ENCODE assay signal across 10 mouse cellular contexts in genomic region chr5:122733881-122734280, GRCm38 (mm10). TPM values are rescaled to one million over a fixed set of nuclear protein-coding genes. Genes with fewer than 3 reads are reported as not detected.
DNase-seq lines count a peak whose midpoint lies in the region; ATAC-seq and TF ChIP-seq lines count a peak whose summit lies in the region.
"Had no signal": no experiment of that assay in that cellular context is flagged by ENCODE, and none has a peak within 500 bp of the region (broad histone marks: within the 10 kb centered on the region; RNA-seq: fewer than 3 reads in every experiment).

No protein-coding gene starts in this region.

- H3K4me1 ChIP-seq in heart, postnatal 0 days (ENCODE audit: control insufficient read depth, insufficient read depth): 0 out of 2 replicates have a peak, but pooled peaks cover 8% of the 10 kb centered on the region
- H3K4me1 ChIP-seq in heart, adult 2 months (ENCODE audit: control insufficient read depth, insufficient read depth, low read length): peaks cover 6% of the 10 kb centered on the region
- H3K4me1 ChIP-seq in embryonic facial prominence, embryonic 15.5 days: peaks cover 25% of the 10 kb centered on the region
- no peaks in the 10 kb centered on the region for H3K4me1 ChIP-seq in stomach, postnatal 0 days (replicated peaks; ENCODE audit: control insufficient read depth, insufficient read depth)
- no peaks in the 10 kb centered on the region; the same call in 1 of the 2 replicates for H3K4me1 ChIP-seq in cerebellum, adult 2 months (ENCODE audit: control insufficient read depth, insufficient read depth, low read length)

- TF ChIP-seq EP300 in heart, postnatal 0 days (IDR thresholded peaks at IDR 0.05; ENCODE audit: low read depth): no peak
- TF ChIP-seq EP300 in heart, adult 2 months (IDR thresholded peaks at IDR 0.05; ENCODE audit: insufficient read depth, low read depth, low read length): no peak
- TF ChIP-seq EP300 in stomach, postnatal 0 days (optimal IDR thresholded peaks at IDR 0.05): no peak

- no peak for ATAC-seq in heart, postnatal 0 days (ENCODE audit: insufficient read depth, low read depth)
- ATAC-seq in CD4-positive, CD25-positive, alpha-beta regulatory T cell, adult 4 months: peak; percentile 56
- ATAC-seq in embryonic facial prominence, embryonic 15.5 days (ENCODE audit: insufficient number of reproducible peaks, low FRiP score, low TSS enrichment, low read depth): no peak
- no peak for ATAC-seq in stomach, postnatal 0 days (ENCODE audit: low FRiP score, low TSS enrichment)

- DNase-seq in heart, postnatal 0 days (ENCODE audit: low spot score): no peak
- DNase-seq in heart, adult 2 months: no peak
- DNase-seq in naive thymus-derived CD4-positive, alpha-beta T cell, adult 2 months (ENCODE audit: low read depth): peak; percentile 63
- no peak for DNase-seq in adipocyte (ENCODE audit: low spot score)
- DNase-seq in stomach, postnatal 0 days (ENCODE audit: low spot score): no peak
- DNase-seq in cerebellum, adult 2 months: no peak
- DNase-seq: gastrocnemius, adult 2 months had no signal

- intact Hi-C loops in heart, adult 2 months (cut with DNase I): loop anchor here (5.0 kb wide), 1 partner anchor 332 kb away; no protein-coding TSS in a partner anchor

- H3K4me3 ChIP-seq in heart, postnatal 0 days (ENCODE audit: low read depth, low read length): no peak overlapping the region
- H3K4me3 ChIP-seq in heart, adult 2 months: no peak overlapping the region
- H3K4me3 ChIP-seq in embryonic facial prominence, embryonic 15.5 days (replicated peaks): no peak overlapping the region
- H3K4me3 ChIP-seq in stomach, postnatal 0 days (ENCODE audit: low read depth, low read length): no peak overlapping the region
- H3K4me3 ChIP-seq in cerebellum, adult 2 months (replicated peaks; ENCODE audit: insufficient read depth, low read depth, low read length): no peak overlapping the region
- H3K4me3 ChIP-seq: lung, embryonic 15.5 days had no signal

- no peaks in the 10 kb centered on the region for H3K79me2 ChIP-seq in heart, adult 2 months (replicated peaks; ENCODE audit: control insufficient read depth, insufficient read depth, low read length)

- no peaks in the 10 kb centered on the region for H3K27me3 ChIP-seq in heart, postnatal 0 days (ENCODE audit: control insufficient read depth, insufficient read depth, low read length)
- H3K27me3 ChIP-seq in heart, adult 2 months (ENCODE audit: control insufficient read depth, insufficient read depth, low read length): no peaks in the 10 kb centered on the region
- H3K27me3 ChIP-seq in embryonic facial prominence, embryonic 15.5 days: no peaks in the 10 kb centered on the region
- H3K27me3 ChIP-seq in stomach, postnatal 0 days (ENCODE audit: control insufficient read depth, insufficient read depth, low read length): no peaks in the 10 kb centered on the region
- no peaks in the 10 kb centered on the region for H3K27me3 ChIP-seq in cerebellum, adult 2 months (ENCODE audit: control insufficient read depth, insufficient read depth, low read length)
- H3K27me3 ChIP-seq: lung, embryonic 15.5 days had no signal

- H3K9me3 ChIP-seq in heart, postnatal 0 days (replicated peaks; ENCODE audit: control insufficient read depth, low read length): no peaks in the 10 kb centered on the region
- H3K9me3 ChIP-seq in embryonic facial prominence, embryonic 15.5 days (replicated peaks): no peaks in the 10 kb centered on the region
- H3K9me3 ChIP-seq in stomach, postnatal 0 days (ENCODE audit: control insufficient read depth, low read length): no peaks in the 10 kb centered on the region
- H3K9me3 ChIP-seq: lung, embryonic 15.5 days had no signal

- H3K9ac ChIP-seq in heart, postnatal 0 days (replicated peaks; ENCODE audit: low read depth, low read length): no peak overlapping the region
- no peak overlapping the region for H3K9ac ChIP-seq in heart, adult 2 months (ENCODE audit: low read depth, low read length)
- no peak overlapping the region for H3K9ac ChIP-seq in embryonic facial prominence, embryonic 15.5 days
- H3K9ac ChIP-seq in stomach, postnatal 0 days (ENCODE audit: low read length): no peak overlapping the region
- H3K9ac ChIP-seq: lung, embryonic 15.5 days had no signal

- no peak for TF ChIP-seq POLR2A in heart, adult 2 months (IDR thresholded peaks at IDR 0.05; ENCODE audit: insufficient read depth, low read depth, low read length)
- no peak for TF ChIP-seq POLR2A in cerebellum, adult 2 months (IDR thresholded peaks at IDR 0.05; ENCODE audit: borderline replicate concordance, insufficient read depth, low read length)

- 48% methylated on average over 17 of the region's 17 CpGs for WGBS in heart, postnatal 0 days
- 56% methylated on average over 17 of the region's 17 CpGs for WGBS in heart, adult 2 months
- 54% methylated on average over 17 of the region's 17 CpGs for WGBS in embryonic facial prominence, embryonic 15.5 days
- WGBS in stomach, postnatal 0 days: 75% methylated on average over 16 of the region's 17 CpGs
- WGBS in cerebellum, adult 2 months: 53% methylated on average over 17 of the region's 17 CpGs

- peaks cover 6% of the 10 kb centered on the region; the same call in 1 of the 2 replicates for H3K36me3 ChIP-seq in heart, postnatal 0 days (replicated peaks; ENCODE audit: control insufficient read depth, insufficient read depth, low read length)
- no peaks in the 10 kb centered on the region for H3K36me3 ChIP-seq in heart, adult 2 months (ENCODE audit: control insufficient read depth, insufficient read depth, low read length)
- no peaks in the 10 kb centered on the region; the same call in 1 of the 2 replicates for H3K36me3 ChIP-seq in embryonic facial prominence, embryonic 15.5 days
- no peaks in the 10 kb centered on the region for H3K36me3 ChIP-seq in stomach, postnatal 0 days (ENCODE audit: control insufficient read depth, insufficient read depth, low read length)

- H3K27ac ChIP-seq in heart, postnatal 0 days (ENCODE audit: low read depth): no peak overlapping the region
- H3K27ac ChIP-seq in heart, adult 2 months: no peak overlapping the region
- no peak overlapping the region for H3K27ac ChIP-seq in embryonic facial prominence, embryonic 15.5 days (replicated peaks)
- no peak overlapping the region for H3K27ac ChIP-seq in stomach, postnatal 0 days (replicated peaks)
- no peak overlapping the region for H3K27ac ChIP-seq in cerebellum, adult 2 months (ENCODE audit: insufficient read depth, low read length)
- H3K27ac ChIP-seq: gastrocnemius, adult 2 months; lung, embryonic 15.5 days had no signal

- TF ChIP-seq CTCF in heart, postnatal 0 days (IDR thresholded peaks at IDR 0.05; ENCODE audit: low read depth): no peak
- TF ChIP-seq CTCF in heart, adult 2 months (IDR thresholded peaks at IDR 0.05): no peak
- TF ChIP-seq CTCF in stomach, postnatal 0 days (IDR thresholded peaks at IDR 0.05; ENCODE audit: low read depth): no peak
- TF ChIP-seq CTCF in cerebellum, adult 2 months (IDR thresholded peaks at IDR 0.05; ENCODE audit: borderline replicate concordance, insufficient read depth, low read depth, low read length): no peak

- peak overlapping the region; percentile 39 for H3K4me2 ChIP-seq in heart, postnatal 0 days (ENCODE audit: low read depth, low read length)
- peak overlapping the region; percentile 13; the same call in 1 of the 2 replicates for H3K4me2 ChIP-seq in embryonic facial prominence, embryonic 15.5 days (replicated peaks)
- H3K4me2 ChIP-seq in stomach, postnatal 0 days (replicated peaks; ENCODE audit: low read depth): no peak overlapping the region
- H3K4me2 ChIP-seq: lung, embryonic 15.5 days had no signal

RNA-seq across cellular contexts. Expression of gene P2rx4, which starts 26.5 kb away (rescaled TPM):
- 10.0 and 54.2 TPM in 2 replicates for total RNA-seq in heart, postnatal 0 days (2014; rRNA removed; ENCODE audit: low replicate concordance)
- 21.6 and 22.3 TPM in 2 replicates for polyA plus RNA-seq in heart, postnatal 0 days (2015; fragmentation: Nextera tagmentation; extraction: Ambion mirVana)
- total RNA-seq in heart, adult 2 months (2021): 10 to 100 TPM; 17.4 to 19.0 TPM
- polyA plus RNA-seq in heart, adult 2 months (2012; rRNA removed): 28.9 and 35.0 TPM in 2 replicates
- 10 to 100 TPM; 41.2 to 68.7 TPM for polyA plus RNA-seq in CD4-positive, CD25-positive, alpha-beta regulatory T cell, adult 4 months (2017; shearing (Covaris generic))
- polyA plus RNA-seq in embryonic facial prominence, embryonic 15.5 days (2015; fragmentation: Nextera tagmentation; extraction: Ambion mirVana): 23.3 and 25.2 TPM in 2 replicates
- polyA plus RNA-seq in stomach, postnatal 0 days (2015; fragmentation: Nextera tagmentation; extraction: Ambion mirVana): 22.8 and 24.7 TPM in 2 replicates
- 42.0 and 48.3 TPM in 2 replicates for polyA plus RNA-seq in cerebellum, adult 2 months (2012; rRNA removed)

RNA-seq across cellular contexts. Expression of gene Camkk2, which starts 45.3 kb away (rescaled TPM):
- 9.3 and 24.0 TPM in 2 replicates for total RNA-seq in heart, postnatal 0 days (2014; rRNA removed; ENCODE audit: low replicate concordance)
- 11.7 and 13.0 TPM in 2 replicates for polyA plus RNA-seq in heart, postnatal 0 days (2015; fragmentation: Nextera tagmentation; extraction: Ambion mirVana)
- total RNA-seq in heart, adult 2 months (2021): 10 to 100 TPM; 10.2 to 13.6 TPM
- polyA plus RNA-seq in heart, adult 2 months (2012; rRNA removed): 9.3 and 10.5 TPM in 2 replicates
- 1 to 10 TPM; 2.8 to 2.9 TPM for polyA plus RNA-seq in CD4-positive, CD25-positive, alpha-beta regulatory T cell, adult 4 months (2017; shearing (Covaris generic))
- polyA plus RNA-seq in embryonic facial prominence, embryonic 15.5 days (2015; fragmentation: Nextera tagmentation; extraction: Ambion mirVana): 38.4 and 38.9 TPM in 2 replicates
- polyA plus RNA-seq in stomach, postnatal 0 days (2015; fragmentation: Nextera tagmentation; extraction: Ambion mirVana): 16.3 and 16.6 TPM in 2 replicates
- polyA plus RNA-seq in cerebellum, adult 2 months (2012; rRNA removed): 212 and 243 TPM in 2 replicates
